Mouse (Mus musculus) testis, postnatal 14 days (tissue): ENCODE measurements around the gene Tln2.
"Not testable (repeated sequence)": the region's sequence is repeated elsewhere in the genome, so short reads cannot be mapped to it uniquely, and the experiment has no call there.

ENCODE experiments used
- DNase-seq: peaks from one replicate; pipeline ENCODE4 v3.0.0; 2021; ENCODE audit warnings: low spot score

Gene Tln2

DNA sequence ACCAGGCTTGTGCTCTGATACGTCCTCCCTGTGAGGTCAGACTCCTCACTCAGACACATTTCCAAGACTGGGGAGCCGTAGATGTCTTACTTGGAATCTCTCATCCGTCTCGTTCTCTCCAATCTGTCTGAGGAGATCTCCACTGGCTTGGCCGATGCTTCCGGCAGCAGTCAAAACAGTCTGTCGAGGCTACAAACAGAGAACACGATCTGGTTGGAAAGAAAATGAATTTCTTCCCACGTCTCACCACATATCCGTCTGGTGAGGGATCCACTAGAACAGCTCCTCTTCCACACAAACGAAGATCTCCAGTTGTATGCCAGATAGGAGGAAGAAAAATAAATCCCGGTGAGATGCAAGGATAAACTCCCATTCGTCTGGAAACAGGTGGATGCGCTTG is 205.1 kb downstream of the Tln2 start:
- DNase-seq, result no peak

DNA sequence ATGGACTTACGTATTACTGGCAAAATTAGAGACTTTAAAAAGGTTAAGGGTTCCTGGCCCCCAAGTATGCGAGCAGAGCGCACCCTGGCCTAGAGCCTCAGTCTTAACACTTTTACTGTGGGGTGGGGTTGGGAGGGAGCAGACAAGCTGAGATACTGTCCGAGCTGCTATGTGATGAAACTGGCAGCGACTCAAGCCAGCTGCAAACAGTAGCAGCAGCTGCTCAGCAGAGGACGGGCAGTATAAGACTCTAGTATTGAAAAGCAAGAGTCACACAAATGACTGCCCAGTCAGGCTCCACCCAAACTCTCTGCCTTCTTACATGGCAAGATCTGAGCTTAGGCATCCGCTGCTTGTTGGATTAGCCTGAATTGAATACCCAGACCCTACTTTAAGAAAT is 206.1 kb downstream of the Tln2 start:
- no peak for DNase-seq

DNA sequence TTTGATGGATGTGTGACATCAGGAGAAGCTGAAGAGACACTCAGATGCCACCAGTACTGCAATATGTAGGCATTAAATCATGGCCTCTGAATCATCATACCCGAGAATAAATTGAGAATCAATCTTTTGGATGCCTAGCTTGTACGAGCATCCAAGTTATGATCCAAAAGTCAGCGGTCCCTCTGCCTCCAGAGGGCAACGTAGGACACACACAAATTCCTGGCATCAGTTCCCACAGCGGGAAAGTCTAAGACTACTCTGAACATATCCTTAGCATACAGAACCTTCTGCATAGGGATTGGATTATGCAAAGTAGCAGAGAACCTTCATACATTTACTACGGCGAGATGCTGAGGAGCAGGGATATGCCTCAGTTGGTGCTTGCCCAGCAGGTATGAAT is 210.5 kb downstream of the Tln2 start:
- DNase-seq, result no peak

DNA sequence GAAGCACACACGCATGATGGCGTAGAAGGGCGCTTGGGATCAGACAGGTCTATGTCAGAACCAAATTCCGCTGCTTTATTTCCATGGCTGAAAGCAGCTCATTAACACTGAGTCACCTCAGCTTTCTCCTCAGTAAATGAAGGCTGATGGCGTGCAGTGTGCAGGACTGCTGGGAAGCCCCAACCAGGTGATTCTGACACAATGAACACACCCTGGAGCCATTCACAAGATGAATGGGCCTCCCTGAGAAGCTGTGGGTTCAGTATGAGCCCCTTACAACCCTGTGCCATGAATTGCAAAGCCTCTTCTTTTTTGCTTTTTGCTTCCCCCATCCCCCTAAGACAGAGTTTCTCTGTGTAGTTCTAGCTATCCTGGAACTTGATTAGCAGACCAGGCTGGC is 212.3 kb downstream of the Tln2 start:
- no peak for DNase-seq

DNA sequence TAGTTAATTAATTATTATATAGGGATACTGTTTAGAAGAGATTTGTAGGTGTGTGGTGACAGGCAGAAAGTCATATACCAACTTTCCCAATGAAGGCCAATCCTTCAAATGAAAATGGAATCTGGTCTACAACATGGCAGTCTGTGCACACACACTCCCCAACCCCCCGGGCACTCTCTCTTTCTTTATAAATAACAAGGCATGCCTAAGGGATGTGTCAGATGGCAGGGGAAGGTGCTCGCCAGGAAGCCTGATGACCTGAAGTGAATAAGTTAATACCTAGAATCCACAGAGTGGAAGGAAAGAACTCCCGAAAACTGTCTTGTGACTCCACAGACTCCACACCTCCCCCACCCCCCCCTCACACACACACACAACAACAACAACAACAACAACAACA is 228.2 kb downstream of the Tln2 start:
- DNase-seq, result no peak

DNA sequence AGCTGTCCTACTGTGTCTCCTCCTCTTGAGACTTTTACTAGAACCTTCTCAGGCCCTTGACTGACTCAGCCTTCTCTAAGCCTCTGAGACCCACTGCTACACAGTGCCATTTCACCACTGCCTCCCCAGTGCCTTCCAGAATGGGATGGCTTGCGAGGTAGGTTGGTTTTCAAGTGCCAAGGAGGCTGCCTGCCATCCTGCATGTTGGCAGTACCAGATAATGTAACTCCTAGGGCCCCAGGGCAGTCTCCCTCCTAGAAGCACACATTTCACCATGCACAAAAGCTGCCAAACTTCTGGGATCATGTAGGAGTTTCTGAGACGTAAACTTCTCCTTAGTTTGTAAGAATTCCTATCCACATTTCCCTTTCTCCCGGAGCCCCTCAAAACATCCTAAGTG is 231.1 kb downstream of the Tln2 start:
- no peak for DNase-seq

DNA sequence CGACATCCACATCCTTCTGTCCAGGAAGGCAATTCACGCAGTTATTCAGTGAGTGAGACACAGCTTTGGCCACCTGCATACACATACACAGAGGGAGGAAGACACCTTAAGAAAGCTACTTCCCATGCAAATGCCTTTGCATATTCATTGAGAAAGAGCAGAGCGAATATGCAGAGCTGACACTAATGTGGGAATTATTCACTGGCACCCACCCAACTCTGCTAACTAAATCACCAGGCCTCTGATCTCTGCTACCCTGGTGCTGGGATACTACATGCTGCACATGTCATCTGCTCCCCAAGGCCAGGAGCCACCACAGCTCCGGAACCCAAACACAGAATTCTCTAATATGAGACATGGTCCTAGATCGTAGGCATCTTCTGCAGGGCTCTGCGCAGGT is 237.6 kb downstream of the Tln2 start:
- no peak for DNase-seq

DNA sequence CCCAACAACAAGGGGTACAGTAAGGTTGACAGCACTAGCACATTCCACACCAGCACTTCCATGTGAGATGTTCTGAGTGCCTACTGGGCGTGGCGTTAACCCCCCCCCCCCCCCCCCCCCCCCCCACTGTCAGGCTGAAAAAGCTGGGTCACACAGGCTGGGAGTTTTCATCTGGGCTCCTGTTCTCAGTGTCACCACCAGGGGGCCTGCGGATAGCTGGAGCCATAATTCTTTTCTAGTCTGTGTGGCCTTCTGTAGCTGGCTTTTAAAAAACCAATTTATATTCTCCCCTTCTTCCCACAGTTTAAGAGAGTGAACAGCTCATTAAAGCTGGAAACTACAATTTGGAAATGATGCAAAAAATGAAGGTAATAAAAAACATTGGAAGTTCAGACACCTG is 244.1 kb downstream of the Tln2 start:
- no peak for DNase-seq

DNA sequence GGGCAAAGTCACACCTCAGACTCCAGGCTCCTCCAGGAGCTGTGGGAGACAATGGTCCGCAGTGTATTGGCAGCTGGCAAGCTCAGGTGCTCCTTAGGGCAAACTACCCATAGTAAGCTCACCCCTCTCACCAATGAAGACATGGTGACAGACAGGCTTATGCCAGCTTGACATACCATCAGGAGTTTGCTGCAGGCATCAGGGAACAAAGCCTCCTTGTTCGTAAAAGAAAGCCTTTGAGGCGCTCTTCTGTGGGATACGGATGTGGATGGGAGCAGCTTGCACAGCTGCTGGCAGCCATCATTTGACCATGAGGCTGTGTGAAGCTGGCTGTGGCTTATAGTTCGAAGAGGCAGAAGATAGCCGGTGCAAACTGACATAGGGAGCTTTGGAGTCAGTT is 254.5 kb downstream of the Tln2 start:
- DNase-seq, result no peak

DNA sequence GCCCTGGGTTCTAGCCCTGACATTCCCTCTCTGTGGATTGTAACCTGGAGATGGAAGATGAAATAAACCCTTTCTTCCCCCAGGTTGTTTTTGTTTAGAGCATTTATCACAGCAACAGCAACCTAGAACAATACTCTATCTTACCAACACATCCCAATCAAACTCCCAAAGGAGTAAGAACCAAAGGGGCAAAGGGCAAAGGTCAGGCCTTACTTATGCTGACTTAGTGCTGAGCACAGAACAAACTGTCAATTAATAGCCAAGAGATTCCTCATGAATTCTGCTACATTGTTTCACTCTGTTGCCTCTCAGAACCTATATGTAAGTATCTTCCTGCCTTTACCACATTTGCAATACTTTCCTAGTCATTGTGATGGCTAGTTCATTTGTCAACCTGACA is 255.5 kb downstream of the Tln2 start:
- no peak for DNase-seq

DNA sequence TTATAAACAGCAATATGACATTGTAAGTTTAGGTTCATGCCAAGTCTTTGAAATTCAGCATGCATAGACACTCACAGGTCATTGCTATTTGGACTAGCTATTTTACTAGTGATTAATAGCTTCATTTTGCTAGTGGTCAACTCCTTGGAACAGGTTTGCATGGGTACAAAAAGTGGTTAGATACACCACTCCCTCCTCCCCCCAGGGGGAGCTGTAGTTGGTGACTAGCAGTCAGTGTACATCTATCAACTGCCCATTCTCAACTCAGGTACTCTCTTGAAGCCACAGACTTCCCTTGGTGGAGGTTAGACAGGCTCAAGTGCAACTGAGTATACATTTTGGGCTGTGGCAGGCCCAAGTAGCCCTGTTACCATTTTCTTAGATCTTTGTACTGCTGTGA is 256.5 kb downstream of the Tln2 start:
- DNase-seq, result no peak

DNA sequence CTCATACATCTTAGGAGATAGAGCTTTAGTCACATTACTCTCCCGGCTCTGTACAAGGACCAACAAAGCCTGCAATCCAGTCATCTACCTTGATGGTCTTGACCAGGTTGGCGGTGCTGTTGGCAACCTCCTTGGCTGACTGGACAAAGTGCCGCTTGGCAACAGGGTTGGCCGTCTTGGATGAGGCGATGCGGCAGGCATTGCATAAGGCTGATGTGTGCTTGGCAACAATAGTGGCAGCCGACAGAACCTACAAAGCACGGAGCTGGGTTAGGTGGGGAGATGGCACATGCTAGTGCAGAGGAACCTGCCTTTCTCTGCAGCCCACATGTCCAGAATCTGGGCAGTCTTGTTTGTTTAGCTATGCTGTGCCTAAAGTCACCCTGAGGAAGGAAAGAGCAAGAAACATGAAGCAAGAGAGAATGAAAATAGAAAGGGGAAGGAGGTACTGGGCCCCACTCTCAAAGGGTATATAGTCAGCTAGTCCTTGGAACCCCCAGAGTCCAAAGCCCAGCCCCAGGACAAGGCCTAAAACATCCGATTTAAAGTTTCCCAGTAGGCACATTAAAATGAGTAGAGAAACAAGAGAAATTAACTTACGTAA is 257.0 kb downstream of the Tln2 start:
- no peak for DNase-seq

DNA sequence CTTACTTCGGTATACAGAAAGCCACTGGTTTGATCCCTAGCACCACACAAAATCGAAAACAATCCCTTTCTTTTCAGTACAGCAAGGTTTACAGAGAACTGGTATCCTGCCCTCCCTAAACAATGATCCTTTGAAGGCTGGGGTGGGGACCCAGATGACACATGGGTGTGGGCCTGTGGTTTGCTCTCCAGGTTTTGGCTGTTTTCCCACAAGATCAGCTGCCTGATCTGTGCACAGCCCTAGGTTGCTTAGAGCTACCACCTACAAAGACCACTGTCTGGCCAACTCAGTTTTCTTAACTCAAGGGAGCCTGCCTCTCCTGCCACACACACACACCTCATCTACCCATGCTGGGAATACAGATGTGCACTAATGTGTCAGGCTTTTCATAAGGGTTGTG is 257.9 kb downstream of the Tln2 start:
- no peak for DNase-seq

DNA sequence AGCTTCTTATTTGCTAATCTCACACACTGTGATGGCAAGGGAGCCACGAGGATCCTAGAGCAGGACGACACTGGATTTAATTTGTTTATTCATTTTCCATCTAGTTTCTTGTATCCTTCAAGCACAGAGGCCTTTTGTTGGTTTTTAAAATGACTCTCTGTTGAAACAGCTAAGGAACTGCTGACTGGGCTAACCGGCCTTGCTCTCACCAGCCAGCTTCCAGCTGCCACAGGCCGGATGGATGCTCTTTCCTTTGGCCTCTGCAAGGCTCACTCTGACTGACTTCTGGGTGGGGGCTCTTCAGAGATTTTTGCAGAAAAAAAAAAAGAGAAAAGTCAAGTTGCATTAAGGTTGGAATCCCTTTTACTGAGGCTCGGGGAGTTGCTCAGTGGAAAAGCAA is 258.7 kb downstream of the Tln2 start:
- no peak for DNase-seq

DNA sequence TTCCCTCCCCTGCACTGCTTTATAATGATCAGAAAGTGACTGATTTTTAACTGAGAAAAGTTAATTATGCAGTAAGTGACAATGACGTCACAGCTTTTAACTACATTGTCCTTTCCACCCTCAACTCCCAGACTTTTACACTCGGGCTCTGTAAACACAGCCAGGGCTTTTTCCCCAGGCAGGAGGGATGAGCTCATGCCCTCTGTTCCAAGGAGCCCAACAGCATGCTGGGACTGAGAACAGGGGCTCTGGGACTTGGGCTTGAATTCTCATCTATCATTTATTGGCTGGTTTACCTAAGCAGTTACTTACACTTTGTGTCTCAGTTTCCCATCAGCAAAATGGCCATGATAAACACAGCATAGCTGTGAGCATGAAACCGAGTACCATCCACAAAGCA is 259.2 kb downstream of the Tln2 start:
- DNase-seq, result no peak

DNA sequence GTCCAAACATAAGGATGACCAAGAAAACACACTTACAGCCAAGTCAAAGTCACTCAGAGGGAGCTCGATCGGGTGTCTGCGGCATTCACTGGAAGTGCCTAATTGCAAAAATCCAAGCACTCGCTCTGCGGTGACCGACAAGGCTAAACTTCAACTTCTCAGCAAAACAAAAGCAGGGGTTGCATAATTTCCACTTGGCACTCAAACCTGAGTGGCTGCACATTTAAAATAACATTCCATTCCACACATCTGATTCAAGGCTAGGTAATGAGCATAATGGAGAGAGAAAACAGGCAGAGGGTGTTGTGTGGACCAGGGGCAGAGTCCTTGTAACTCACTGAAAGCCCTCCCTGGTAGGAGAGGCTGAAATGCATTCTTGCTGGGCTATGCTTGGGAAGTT is 260.3 kb downstream of the Tln2 start:
- no peak for DNase-seq

DNA sequence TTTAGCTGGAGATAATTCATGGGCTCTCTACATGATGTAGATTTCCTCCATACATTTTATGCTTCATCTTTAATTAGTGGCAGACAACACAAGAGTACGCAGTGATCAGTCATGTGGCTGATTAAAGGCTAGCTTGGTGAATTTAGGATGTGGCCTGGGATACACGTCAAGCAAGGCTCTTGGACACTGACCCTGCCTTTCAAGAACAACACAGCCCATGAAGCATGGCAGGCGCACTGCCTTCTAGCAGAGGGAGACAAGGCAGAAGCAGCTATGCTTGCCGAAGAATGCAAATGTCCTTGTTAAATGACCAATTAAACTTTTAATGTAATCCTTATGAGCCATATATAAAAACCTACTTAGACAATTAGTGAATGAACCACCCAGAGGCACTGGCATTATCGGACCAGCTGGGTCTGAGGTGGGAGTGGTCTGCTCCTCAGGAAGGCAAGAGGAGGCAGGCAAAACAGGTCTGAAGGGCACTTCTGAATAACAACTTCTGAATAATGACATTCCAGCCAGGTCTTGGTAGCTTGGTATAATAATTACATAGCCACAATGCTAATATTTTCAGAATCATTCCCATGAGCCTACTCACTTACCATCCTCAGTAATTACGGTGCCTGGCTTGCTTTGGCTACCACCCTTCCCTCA is 262.1 kb downstream of the Tln2 start:
- DNase-seq, result no peak

DNA sequence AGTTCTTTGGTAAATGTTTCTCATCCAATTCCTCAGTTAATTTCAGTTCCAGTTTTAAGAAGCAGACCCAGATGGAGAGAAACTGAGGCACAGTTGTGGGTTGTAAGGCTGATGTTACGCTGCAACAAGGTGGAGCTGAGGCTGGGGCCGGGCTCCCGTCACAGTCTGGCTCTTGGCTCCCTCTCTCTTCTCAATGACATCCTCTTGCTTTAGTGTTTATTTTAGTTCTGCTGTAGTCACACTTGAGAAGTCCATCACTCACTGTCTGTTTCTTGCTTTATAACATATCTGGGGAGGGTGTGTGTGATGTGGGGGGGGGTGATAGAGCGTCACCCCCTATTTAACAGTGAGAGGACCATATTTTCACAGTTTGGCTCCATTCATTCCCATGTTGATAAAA is 272.0 kb downstream of the Tln2 start:
- no peak for DNase-seq

DNA sequence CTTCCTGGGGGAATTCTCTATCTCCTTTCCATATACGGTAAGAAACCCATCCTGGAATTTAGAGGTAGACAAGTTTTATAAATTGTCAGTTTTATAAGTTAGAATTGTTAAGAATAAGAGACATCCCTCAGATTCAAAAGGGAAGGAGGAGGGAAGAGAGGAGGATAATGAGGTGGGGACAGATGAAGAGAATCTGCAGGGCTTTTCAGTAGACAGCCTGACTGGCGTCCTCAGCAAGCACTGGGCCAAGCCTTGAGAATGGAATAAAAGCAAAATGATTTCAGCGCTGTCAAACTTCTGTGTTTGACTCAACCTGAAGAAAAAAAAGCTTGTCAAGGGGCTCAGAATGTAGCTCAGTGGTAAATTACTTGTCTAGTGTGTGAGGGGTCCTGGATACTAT is 272.7 kb downstream of the Tln2 start:
- no peak for DNase-seq

DNA sequence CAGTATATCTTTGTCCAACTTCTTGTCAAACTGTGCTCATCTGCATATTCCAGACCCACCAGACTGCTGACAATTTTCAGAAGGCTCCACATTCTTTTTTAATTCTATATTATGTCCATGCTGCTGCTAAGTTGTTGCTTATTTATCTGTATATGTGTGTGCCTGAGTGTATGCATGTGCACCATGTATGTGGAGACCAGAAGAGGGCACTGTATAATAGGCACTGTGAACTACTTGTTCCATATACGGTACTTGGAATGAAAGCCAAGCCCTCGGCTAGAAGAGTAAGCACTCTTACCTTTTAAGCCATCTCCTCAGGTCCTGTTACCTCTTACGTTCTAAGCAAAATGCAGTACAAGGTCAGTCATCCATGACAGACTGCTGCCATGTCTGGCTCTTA is 274.0 kb downstream of the Tln2 start:
- DNase-seq, result no peak

DNA sequence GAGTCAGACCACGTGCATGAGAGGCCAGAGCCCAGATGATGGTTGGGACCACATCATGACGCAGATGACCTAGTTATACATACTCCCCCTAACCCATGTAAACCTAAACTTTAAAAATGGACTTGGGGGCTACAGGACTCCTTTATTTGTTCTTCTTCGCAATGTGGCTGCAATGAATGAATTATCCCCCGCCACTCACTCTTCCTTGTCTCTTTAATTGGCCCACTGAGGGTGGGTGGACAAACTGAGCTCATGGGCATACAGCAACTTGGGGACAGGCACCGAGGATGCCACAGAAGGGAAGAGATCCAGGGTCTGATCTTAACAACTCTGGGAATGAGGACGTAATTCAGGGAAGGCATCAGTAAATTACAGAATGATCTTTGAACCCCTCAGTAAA is 277.7 kb downstream of the Tln2 start:
- no peak for DNase-seq

DNA sequence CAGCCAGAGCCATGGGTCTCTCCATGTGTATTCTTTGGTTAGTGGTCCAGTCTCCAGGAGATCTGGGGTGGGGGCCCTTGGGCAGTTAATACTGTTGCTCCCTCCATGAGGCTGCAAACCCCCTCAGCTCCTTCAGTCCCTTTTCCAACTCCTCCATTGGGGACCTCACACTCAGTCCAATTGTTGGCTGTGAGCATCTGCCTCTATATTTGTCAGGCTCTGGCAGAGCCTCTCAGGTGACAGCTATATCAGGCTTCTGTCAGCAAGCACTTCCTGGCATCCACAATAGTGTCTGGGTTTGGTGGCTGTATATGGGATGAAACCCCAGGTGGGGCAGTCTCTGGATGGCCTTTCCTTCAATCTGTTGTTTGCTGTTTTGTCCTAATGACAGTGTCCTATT is 279.2 kb downstream of the Tln2 start:
- DNase-seq, result not testable (repeated sequence)

DNA sequence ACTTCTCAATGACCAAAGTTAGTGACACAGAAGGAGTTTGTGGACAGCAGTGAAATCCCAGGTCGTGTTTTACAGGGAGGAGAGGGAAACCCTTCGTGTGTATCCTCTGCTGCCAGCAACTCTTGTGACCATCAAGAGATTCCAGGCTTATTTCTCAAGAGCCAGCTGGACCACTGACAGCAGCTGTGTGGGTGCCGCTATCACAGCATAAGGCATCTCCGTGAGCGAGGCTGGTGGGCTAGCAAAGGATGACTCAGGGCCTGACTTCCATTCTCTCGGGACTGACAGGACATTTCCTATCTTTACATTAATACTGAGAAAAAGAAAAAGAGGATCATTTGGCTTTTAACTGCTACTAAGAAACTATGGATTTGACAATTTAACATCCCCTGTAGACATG is 283.1 kb downstream of the Tln2 start:
- DNase-seq, result no peak

DNA sequence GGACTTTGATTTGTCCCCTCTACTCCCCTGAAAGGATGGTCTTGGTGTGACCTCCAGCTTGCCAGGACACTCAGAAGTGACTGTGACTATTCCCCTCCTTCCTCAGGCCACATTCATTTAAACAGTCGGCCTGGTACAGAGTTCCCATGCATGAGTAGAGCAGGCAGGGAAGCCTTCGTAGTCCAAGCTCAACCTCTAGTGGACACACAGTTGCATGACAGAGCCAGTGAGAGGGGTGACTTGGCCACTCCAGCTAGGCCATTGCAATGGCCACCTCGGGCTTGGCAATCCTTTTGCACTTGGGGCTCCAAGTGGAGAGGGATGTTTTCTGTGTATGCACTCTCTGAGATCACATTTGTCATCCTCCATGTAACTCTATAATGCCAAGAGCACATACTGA is 285.2 kb downstream of the Tln2 start:
- no peak for DNase-seq

DNA sequence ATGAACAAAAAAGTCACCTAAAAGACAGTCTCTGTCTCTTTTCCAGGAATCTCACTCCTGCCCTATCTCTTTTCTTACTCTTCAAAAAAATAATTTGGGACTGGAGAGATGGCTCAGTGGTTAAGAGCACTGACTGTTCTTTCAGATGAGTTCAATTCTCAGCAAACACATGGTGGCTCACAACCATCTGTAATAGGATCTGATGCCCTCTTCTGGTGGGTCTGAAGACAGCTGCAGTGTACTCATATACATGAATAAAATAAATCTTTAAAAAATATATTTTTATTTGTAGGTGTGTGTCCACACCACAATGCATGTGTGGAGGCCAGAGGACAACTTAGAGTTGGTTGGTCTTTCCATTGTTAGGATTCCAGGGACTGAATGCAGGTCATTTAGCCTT is 286.1 kb downstream of the Tln2 start:
- DNase-seq, result no peak
